Mouse (Mus musculus): ENCODE data around the gene Msi2. TPM values are rescaled to one million over a fixed set of nuclear protein-coding genes. Genes with fewer than 3 reads are reported as not detected.

Gene Msi2
- polyA plus RNA-seq, 1 experiment from 2014 or later, result 25.6 TPM

DNA sequence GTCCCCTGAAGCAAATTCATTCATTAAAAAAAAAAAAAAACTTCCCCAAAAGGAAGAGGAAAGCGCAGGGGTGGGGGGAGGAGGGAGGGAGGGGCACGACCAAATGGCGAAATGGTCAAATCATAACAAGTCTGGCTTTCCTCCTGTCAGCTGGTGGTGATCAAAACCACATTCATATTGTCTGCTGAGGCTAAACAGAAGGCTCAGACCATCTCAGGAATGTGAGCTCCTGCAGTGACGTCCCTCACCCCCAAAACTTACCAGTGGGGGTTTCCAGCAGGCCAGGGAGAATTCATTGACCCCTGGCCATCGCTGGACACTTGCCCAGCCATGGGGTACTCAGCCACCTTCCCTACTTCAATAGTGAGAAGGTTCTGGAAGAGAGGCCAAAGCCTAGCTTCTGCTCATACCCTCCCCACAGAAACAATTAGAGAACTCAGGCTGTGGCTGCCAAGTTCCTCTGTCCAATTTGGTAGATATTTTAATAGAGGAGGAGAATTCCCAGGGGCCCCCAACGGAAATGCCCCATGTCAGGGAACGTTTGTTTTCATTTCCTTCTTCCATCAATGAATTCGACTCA is 189.7 kb downstream of the Msi2 start:
- H3K36me3 ChIP-seq (ENCODE audit: control insufficient read depth, insufficient read depth, low read length), result no peaks in the 10 kb centered on the region
- no peak for ATAC-seq (ENCODE audit: low read depth)
- 45% methylated on average over 8 of the region's 8 CpGs for WGBS

GRCm38 (mm10) chr11:88526711-88527110 is 191.6 kb downstream of the Msi2 start:
- ATAC-seq (ENCODE audit: low read depth), result no peak
- H3K27me3 ChIP-seq (ENCODE audit: control insufficient read depth, insufficient read depth, low read length), result no peaks in the 10 kb centered on the region
- no peak overlapping the region for H3K4me2 ChIP-seq (ENCODE audit: low read depth, low read length)
- peak overlapping the region; percentile 65 for H3K27ac ChIP-seq (ENCODE audit: low read depth, low read length)
- no peaks in the 10 kb centered on the region for H3K9me3 ChIP-seq (ENCODE audit: control insufficient read depth, low read length)
- WGBS, result 5% methylated on average over 7 of the region's 7 CpGs
- no peak overlapping the region for H3K4me3 ChIP-seq (ENCODE audit: low read depth, low read length)
- H3K36me3 ChIP-seq (ENCODE audit: control insufficient read depth, insufficient read depth, low read length), result no peaks in the 10 kb centered on the region
- H3K9ac ChIP-seq (replicated peaks; ENCODE audit: low read depth, low read length), result no peak overlapping the region
- H3K4me1 ChIP-seq (ENCODE audit: control insufficient read depth, insufficient read depth, low read length), result peaks cover 55% of the 10 kb centered on the region

More for the DNA sequence above, 189.7 kb downstream of the Msi2 start:
- H3K27me3 ChIP-seq (ENCODE audit: control insufficient read depth, insufficient read depth, low read length), result no peaks in the 10 kb centered on the region
- H3K9me3 ChIP-seq (ENCODE audit: control insufficient read depth, low read length), result no peaks in the 10 kb centered on the region
- H3K4me2 ChIP-seq (ENCODE audit: low read depth, low read length), result no peak overlapping the region
- H3K4me3 ChIP-seq (ENCODE audit: low read depth, low read length), result no peak overlapping the region
- peaks cover 54% of the 10 kb centered on the region for H3K4me1 ChIP-seq (ENCODE audit: control insufficient read depth, insufficient read depth, low read length)
- H3K9ac ChIP-seq (replicated peaks; ENCODE audit: low read depth, low read length), result no peak overlapping the region
- H3K27ac ChIP-seq (ENCODE audit: low read depth, low read length), result no peak overlapping the region

GRCm38 (mm10) chr11:88524790-88525575 is 193.3 kb downstream of the Msi2 start:
- peak; percentile 64; the same call in 1 of the 2 replicates for ATAC-seq (ENCODE audit: low read depth)
- Histone ChIP-seq H3K27me3 (ENCODE audit: control insufficient read depth, insufficient read depth, low read length) (no peaks in the 10 kb centered on the region), H3K27ac (ENCODE audit: low read depth, low read length) (peak overlapping the region; percentile 65), H3K36me3 (ENCODE audit: control insufficient read depth, insufficient read depth, low read length) (no peaks in the 10 kb centered on the region), H3K4me2 (ENCODE audit: low read depth, low read length) (no peak overlapping the region), H3K4me1 (ENCODE audit: control insufficient read depth, insufficient read depth, low read length) (peaks cover 69% of the 10 kb centered on the region), H3K4me3 (ENCODE audit: low read depth, low read length) (no peak overlapping the region), H3K9me3 (ENCODE audit: control insufficient read depth, low read length) (no peaks in the 10 kb centered on the region), H3K9ac (replicated peaks; ENCODE audit: low read depth, low read length) (no peak overlapping the region)
- WGBS, result 25% methylated on average over 10 of the region's 10 CpGs

DNA sequence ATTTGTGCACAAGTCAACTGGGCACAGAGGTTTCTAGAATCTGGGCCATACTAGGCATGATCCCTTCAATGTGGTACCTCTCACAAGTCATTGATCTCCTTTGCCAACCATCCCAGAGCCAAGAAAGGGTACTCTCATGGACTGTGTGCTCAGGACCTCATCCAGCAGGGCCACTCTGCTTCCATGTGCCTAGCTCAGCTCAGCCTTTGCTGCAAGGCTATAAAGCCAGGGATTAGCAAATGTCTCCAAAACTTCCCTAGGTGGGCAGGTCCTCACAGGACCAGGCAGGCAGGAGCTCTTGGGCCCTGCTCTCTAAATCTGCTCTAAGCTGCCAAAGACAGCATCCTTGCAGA is 193.9 kb downstream of the Msi2 start:
- H3K9me3 ChIP-seq (ENCODE audit: control insufficient read depth, low read length), result no peaks in the 10 kb centered on the region
- H3K4me2 ChIP-seq (ENCODE audit: low read depth, low read length), result no peak overlapping the region
- H3K27me3 ChIP-seq (ENCODE audit: control insufficient read depth, insufficient read depth, low read length), result no peaks in the 10 kb centered on the region
- no peak overlapping the region for H3K9ac ChIP-seq (replicated peaks; ENCODE audit: low read depth, low read length)
- ATAC-seq (ENCODE audit: low read depth), result no peak
- no peaks in the 10 kb centered on the region for H3K36me3 ChIP-seq (ENCODE audit: control insufficient read depth, insufficient read depth, low read length)
- H3K27ac ChIP-seq (ENCODE audit: low read depth, low read length), result peak overlapping the region; percentile 65
- H3K4me3 ChIP-seq (ENCODE audit: low read depth, low read length), result no peak overlapping the region
- peaks cover 69% of the 10 kb centered on the region for H3K4me1 ChIP-seq (ENCODE audit: control insufficient read depth, insufficient read depth, low read length)

DNA sequence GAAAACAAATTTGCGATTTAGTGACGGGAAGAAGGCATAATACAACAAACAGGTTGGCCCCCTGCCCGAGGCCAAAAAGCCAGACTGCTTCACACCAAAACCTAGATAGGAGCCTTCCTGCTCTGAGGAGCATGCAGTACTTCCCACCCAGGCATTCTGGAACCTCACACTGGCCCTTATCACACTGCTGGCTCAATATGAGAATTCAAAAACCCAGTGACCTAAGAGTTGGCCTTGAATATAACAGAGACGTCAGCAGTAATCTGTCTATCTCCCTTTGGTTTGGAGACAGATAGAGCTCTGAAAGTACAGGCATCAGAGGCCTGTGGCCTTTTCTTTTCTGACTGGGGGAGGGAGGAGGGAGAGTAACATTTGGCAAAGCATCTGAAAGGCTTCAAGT is 194.4 kb downstream of the Msi2 start:
- peaks cover 65% of the 10 kb centered on the region for H3K4me1 ChIP-seq (ENCODE audit: control insufficient read depth, insufficient read depth, low read length)
- no peaks in the 10 kb centered on the region for H3K36me3 ChIP-seq (ENCODE audit: control insufficient read depth, insufficient read depth, low read length)
- no peaks in the 10 kb centered on the region for H3K9me3 ChIP-seq (ENCODE audit: control insufficient read depth, low read length)
- no peaks in the 10 kb centered on the region for H3K27me3 ChIP-seq (ENCODE audit: control insufficient read depth, insufficient read depth, low read length)
- H3K27ac ChIP-seq (ENCODE audit: low read depth, low read length), result peak overlapping the region; percentile 65; the same call in 1 of the 2 replicates
- H3K9ac ChIP-seq (replicated peaks; ENCODE audit: low read depth, low read length), result no peak overlapping the region
- no peak overlapping the region for H3K4me3 ChIP-seq (ENCODE audit: low read depth, low read length)
- 59% methylated on average over 4 of the region's 4 CpGs for WGBS
- ATAC-seq (ENCODE audit: low read depth), result no peak
- no peak overlapping the region for H3K4me2 ChIP-seq (ENCODE audit: low read depth, low read length)

DNA sequence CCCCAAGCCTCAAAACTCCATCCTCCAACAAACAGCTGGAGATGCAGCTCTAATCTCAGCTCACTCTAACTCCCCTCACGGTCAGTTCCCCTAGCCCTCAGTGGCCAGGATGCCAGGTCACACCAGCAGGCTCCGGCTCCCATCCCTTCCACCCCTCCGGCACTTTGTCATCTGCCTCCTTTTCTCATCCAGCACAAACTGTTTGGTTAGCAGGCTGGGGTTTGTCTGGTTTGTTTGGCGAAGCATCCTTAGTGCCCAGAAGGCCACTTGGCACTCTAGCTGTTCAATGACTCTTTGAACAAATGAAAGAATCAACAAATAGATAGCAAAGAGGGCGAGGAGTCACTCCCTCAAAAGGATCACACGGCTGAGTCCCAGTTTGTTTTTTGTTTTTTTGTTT is 194.8 kb downstream of the Msi2 start:
- Histone ChIP-seq H3K27ac (ENCODE audit: low read depth, low read length) (peak overlapping the region; percentile 65; the same call in 1 of the 2 replicates), H3K9ac (replicated peaks; ENCODE audit: low read depth, low read length) (no peak overlapping the region), H3K4me3 (ENCODE audit: low read depth, low read length) (no peak overlapping the region), H3K36me3 (ENCODE audit: control insufficient read depth, insufficient read depth, low read length) (no peaks in the 10 kb centered on the region), H3K27me3 (ENCODE audit: control insufficient read depth, insufficient read depth, low read length) (no peaks in the 10 kb centered on the region), H3K4me1 (ENCODE audit: control insufficient read depth, insufficient read depth, low read length) (peaks cover 60% of the 10 kb centered on the region), H3K4me2 (ENCODE audit: low read depth, low read length) (no peak overlapping the region), H3K9me3 (ENCODE audit: control insufficient read depth, low read length) (no peaks in the 10 kb centered on the region)
- 55% methylated on average over 6 of the region's 6 CpGs for WGBS
- no peak for ATAC-seq (ENCODE audit: low read depth)

DNA sequence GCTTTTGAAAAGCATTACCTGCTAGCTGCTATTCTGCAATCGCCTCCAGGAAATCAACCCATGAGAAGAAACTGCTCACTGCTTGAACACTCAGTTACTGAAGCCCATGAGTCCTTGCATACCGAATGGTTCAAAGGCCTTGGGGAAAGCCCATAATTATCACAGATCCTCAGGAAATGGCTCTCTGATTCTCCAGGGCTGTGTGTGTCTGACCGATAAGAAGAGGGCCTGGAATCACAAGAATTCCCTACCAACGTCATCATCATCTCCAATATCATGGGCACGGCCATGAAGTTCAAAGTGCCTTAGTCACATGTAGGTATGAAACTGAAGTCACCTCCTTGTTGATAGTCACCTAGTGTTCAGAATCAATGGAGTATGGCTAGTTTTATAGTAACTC is 196.2 kb downstream of the Msi2 start:
- WGBS, result 87% methylated on average over 5 of the region's 5 CpGs

GRCm38 (mm10) chr11:88520951-88521730 is 197.2 kb downstream of the Msi2 start:
- Histone ChIP-seq H3K9ac (replicated peaks; ENCODE audit: low read depth, low read length) (no peak overlapping the region), H3K4me1 (ENCODE audit: control insufficient read depth, insufficient read depth, low read length) (peaks cover 45% of the 10 kb centered on the region), H3K27me3 (ENCODE audit: control insufficient read depth, insufficient read depth, low read length) (no peaks in the 10 kb centered on the region), H3K27ac (ENCODE audit: low read depth, low read length) (0 out of 2 replicates have a peak overlapping the region, but pooled peaks have one; percentile 28), H3K9me3 (ENCODE audit: control insufficient read depth, low read length) (no peaks in the 10 kb centered on the region), H3K4me2 (ENCODE audit: low read depth, low read length) (no peak overlapping the region), H3K36me3 (ENCODE audit: control insufficient read depth, insufficient read depth, low read length) (no peaks in the 10 kb centered on the region), H3K4me3 (ENCODE audit: low read depth, low read length) (no peak overlapping the region)
- WGBS, result 46% methylated on average over 19 of the region's 19 CpGs
- no peak for ATAC-seq (ENCODE audit: low read depth)

More for the DNA sequence above, 196.2 kb downstream of the Msi2 start:
- H3K27me3 ChIP-seq (ENCODE audit: control insufficient read depth, insufficient read depth, low read length), result no peaks in the 10 kb centered on the region
- no peaks in the 10 kb centered on the region for H3K36me3 ChIP-seq (ENCODE audit: control insufficient read depth, insufficient read depth, low read length)
- H3K4me2 ChIP-seq (ENCODE audit: low read depth, low read length), result no peak overlapping the region
- ATAC-seq (ENCODE audit: low read depth), result no peak
- H3K9me3 ChIP-seq (ENCODE audit: control insufficient read depth, low read length), result no peaks in the 10 kb centered on the region
- no peak overlapping the region for H3K4me3 ChIP-seq (ENCODE audit: low read depth, low read length)
- no peak overlapping the region for H3K9ac ChIP-seq (replicated peaks; ENCODE audit: low read depth, low read length)
- no peak overlapping the region for H3K27ac ChIP-seq (ENCODE audit: low read depth, low read length)
- H3K4me1 ChIP-seq (ENCODE audit: control insufficient read depth, insufficient read depth, low read length), result peaks cover 47% of the 10 kb centered on the region

- H3K4me2 ChIP-seq (ENCODE audit: low read depth, low read length), result no peak overlapping the region
- H3K4me1 ChIP-seq (ENCODE audit: control insufficient read depth, insufficient read depth, low read length), result peaks cover 43% of the 10 kb centered on the region
- ATAC-seq (ENCODE audit: low read depth), result no peak
- no peaks in the 10 kb centered on the region for H3K36me3 ChIP-seq (ENCODE audit: control insufficient read depth, insufficient read depth, low read length)
- H3K9ac ChIP-seq (replicated peaks; ENCODE audit: low read depth, low read length), result no peak overlapping the region
- no peaks in the 10 kb centered on the region for H3K9me3 ChIP-seq (ENCODE audit: control insufficient read depth, low read length)
- H3K27me3 ChIP-seq (ENCODE audit: control insufficient read depth, insufficient read depth, low read length), result no peaks in the 10 kb centered on the region
- no peak overlapping the region for H3K27ac ChIP-seq (ENCODE audit: low read depth, low read length)
- 92% methylated on average over 3 of the region's 3 CpGs for WGBS
- H3K4me3 ChIP-seq (ENCODE audit: low read depth, low read length), result no peak overlapping the region
Measured at GRCm38 (mm10) chr11:88518361-88518760, 200.0 kb downstream of the Msi2 start.

Measured in neural tube, embryonic 14.5 days (tissue).